Mouse (Mus musculus) hematopoietic stem cell, adult 5-6 weeks (primary cell): ENCODE results near the gene Fam50b. TPM values are rescaled to one million over a fixed set of nuclear protein-coding genes. Genes with fewer than 3 reads are reported as not detected.

ENCODE experiments used
- ATAC-seq, 2 experiments: fragments of 125-278 bp in 1 of 2; replicated peaks in 1 of 2; 2 replicates each; pipeline ENCODE4 v1.8.0; 2016 to 2017; ENCODE audit warnings: inconsistent platforms in 2 of 2, mild to moderate bottlenecking in 2 of 2, moderate number of reproducible peaks in 2 of 2, low read depth in 1 of 2, moderate TSS enrichment in 1 of 2; ENCODE audit not compliant: low FRiP score in 2 of 2, poor library complexity in 2 of 2, severe bottlenecking in 2 of 2, insufficient read depth in 1 of 2, low TSS enrichment in 1 of 2
- total RNA-seq: library from RNA; stranded (forward); fragments of 172-1452, 232-1000 nt; gene quantifications from 2 replicates; pipeline ENCODE4 v1.2.3, GENCODE M21; 2017

Gene Fam50b
- total RNA-seq, 1 experiment from 2014 or later, result not detected

- ATAC-seq, result no peak
Observed at GRCm38 (mm10) chr13:34727060-34727459, 7.6 kb upstream of the Fam50b start.

GRCm38 (mm10) chr13:34731551-34731950, 3.1 kb upstream of the Fam50b start:
- ATAC-seq, result no peak

GRCm38 (mm10) chr13:34733780-34734179, 870 bp upstream of the Fam50b start:
- ATAC-seq, result peak in 1 of 2 experiments; percentile 17; a peak in 1 of 4 replicates

GRCm38 (mm10) chr13:34737968-34738698, 3.5 kb downstream of the Fam50b start:
- no peak for ATAC-seq

GRCm38 (mm10) chr13:34738699-34738973, 4.0 kb downstream of the Fam50b start:
- no peak for ATAC-seq

GRCm38 (mm10) chr13:34739071-34739470, 4.4 kb downstream of the Fam50b start:
- no peak for ATAC-seq

GRCm38 (mm10) chr13:34741254-34741653, 6.6 kb downstream of the Fam50b start:
- no peak for ATAC-seq

GRCm38 (mm10) chr13:34741813-34742568, 7.3 kb downstream of the Fam50b start:
- ATAC-seq, result no peak

GRCm38 (mm10) chr13:34746811-34747210, 12.2 kb downstream of the Fam50b start:
- ATAC-seq, result no peak

- ATAC-seq, result no peak
Observed at GRCm38 (mm10) chr13:34748530-34748929, 13.9 kb downstream of the Fam50b start.

- no peak for ATAC-seq
Observed at GRCm38 (mm10) chr13:34759202-34759601, 24.6 kb downstream of the Fam50b start.

GRCm38 (mm10) chr13:34760518-34761287, 26.1 kb downstream of the Fam50b start:
- ATAC-seq, result peak; percentile 39 to 86; a peak in 2 of 4 replicates

GRCm38 (mm10) chr13:34762136-34762535, 27.5 kb downstream of the Fam50b start:
- no peak for ATAC-seq

GRCm38 (mm10) chr13:34762865-34763264, 28.2 kb downstream of the Fam50b start:
- ATAC-seq, result no peak

GRCm38 (mm10) chr13:34765269-34765668, 30.6 kb downstream of the Fam50b start:
- no peak for ATAC-seq

- ATAC-seq, result no peak
Observed at GRCm38 (mm10) chr13:34766572-34766971, 31.9 kb downstream of the Fam50b start.

GRCm38 (mm10) chr13:34767527-34768292, 33.1 kb downstream of the Fam50b start:
- no peak for ATAC-seq
